Mouse (Mus musculus): ENCODE measurements around the gene Grid2ip. TPM values are rescaled to one million over a fixed set of nuclear protein-coding genes. Genes with fewer than 3 reads are reported as not detected.
A peak's percentile ranks its signal among the peaks of the same experiment; 100 is the strongest.
"Not testable (repeated sequence)": the region's sequence is repeated elsewhere in the genome, so short reads cannot be mapped to it uniquely, and the experiment has no call there.

Gene Grid2ip
- polyA plus RNA-seq, 1 experiment from 2014 or later, result 0.44 TPM

GRCm38 (mm10) chr5:143369611-143370255, 12.6 kb downstream of the Grid2ip start:
- Histone ChIP-seq H3K4me2 (peak overlapping the region; percentile 55), H3K9me3 (no peaks in the 10 kb centered on the region), H3K4me3 (peak overlapping the region; percentile 35), H3K4me1 (peaks cover 12% of the 10 kb centered on the region), H3K36me3 (replicated peaks) (no peaks in the 10 kb centered on the region), H3K27me3 (replicated peaks) (peaks cover 79% of the 10 kb centered on the region), H3K9ac (peak overlapping the region; percentile 33), H3K27ac (no peak overlapping the region)
- WGBS, result 1% methylated on average over 35 of the region's 36 CpGs
- ATAC-seq (replicated peaks), result no peak

- 26% methylated on average over 17 of the region's 17 CpGs for WGBS
- H3K9me3 ChIP-seq, result no peaks in the 10 kb centered on the region
- no peak overlapping the region for H3K27ac ChIP-seq
- H3K4me2 ChIP-seq, result peak overlapping the region; percentile 55
- H3K27me3 ChIP-seq (replicated peaks), result peaks cover 86% of the 10 kb centered on the region
- ATAC-seq (replicated peaks), result no peak
- peak overlapping the region; percentile 35 for H3K4me3 ChIP-seq
- peaks cover 12% of the 10 kb centered on the region for H3K4me1 ChIP-seq
- no peaks in the 10 kb centered on the region for H3K36me3 ChIP-seq (replicated peaks)
- no peak overlapping the region; the same call in 1 of the 2 replicates for H3K9ac ChIP-seq
Measured at GRCm38 (mm10) chr5:143370416-143371145, 13.4 kb downstream of the Grid2ip start.

DNA sequence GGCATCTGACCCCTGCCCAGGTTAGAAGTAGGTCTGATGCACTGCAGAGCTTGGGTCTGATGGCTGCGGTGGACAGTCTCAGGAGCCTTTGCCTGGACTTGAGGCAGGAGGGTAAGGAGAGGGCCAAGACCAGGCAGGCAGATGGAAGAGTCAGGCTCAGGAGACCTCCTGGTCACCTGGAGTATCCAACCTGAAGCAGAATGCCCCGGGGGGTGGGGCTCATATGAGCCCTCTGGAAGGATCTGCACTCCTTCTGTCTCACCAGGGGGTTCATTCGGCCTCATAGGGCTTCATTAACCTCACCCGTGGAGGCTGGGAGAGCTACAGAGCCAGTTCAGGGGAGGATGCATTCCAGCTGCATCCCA, 14.0 kb downstream of the Grid2ip start:
- 46% methylated on average over 4 of the region's 4 CpGs for WGBS
- no peaks in the 10 kb centered on the region for H3K36me3 ChIP-seq (replicated peaks)
- no peak for ATAC-seq (replicated peaks)
- H3K9me3 ChIP-seq, result no peaks in the 10 kb centered on the region
- no peak overlapping the region for H3K27ac ChIP-seq
- no peak overlapping the region for H3K4me3 ChIP-seq
- no peak overlapping the region for H3K9ac ChIP-seq
- peaks cover 12% of the 10 kb centered on the region for H3K4me1 ChIP-seq
- H3K4me2 ChIP-seq, result no peak overlapping the region
- peaks cover 83% of the 10 kb centered on the region for H3K27me3 ChIP-seq (replicated peaks)

DNA sequence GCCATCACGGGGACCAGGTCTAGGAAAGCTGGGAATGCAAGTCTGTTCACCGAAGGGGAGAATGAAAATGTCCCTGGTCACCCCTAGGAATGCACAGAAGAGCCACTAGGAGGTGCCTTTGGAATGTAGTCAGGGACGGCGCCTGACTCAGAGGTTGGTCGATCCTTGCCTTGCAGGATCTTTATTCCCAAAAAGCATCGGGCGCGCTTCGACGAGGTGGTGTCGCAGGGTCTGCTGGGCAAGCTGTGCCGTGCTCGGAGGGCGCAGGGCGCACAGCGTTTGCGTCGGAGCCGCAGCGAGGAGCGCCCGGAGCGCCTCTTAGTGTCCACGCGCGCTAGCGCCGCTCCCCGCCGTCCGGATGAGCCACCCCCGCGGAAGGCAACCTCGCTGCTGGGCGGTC, 15.7 kb downstream of the Grid2ip start:
- Histone ChIP-seq H3K27me3 (replicated peaks) (peaks cover 78% of the 10 kb centered on the region), H3K9ac (peak overlapping the region; percentile 16; the same call in 1 of the 2 replicates), H3K9me3 (no peaks in the 10 kb centered on the region), H3K4me3 (peak overlapping the region; percentile 35), H3K27ac (no peak overlapping the region), H3K4me2 (peak overlapping the region; percentile 54), H3K4me1 (peaks cover 12% of the 10 kb centered on the region), H3K36me3 (replicated peaks) (no peaks in the 10 kb centered on the region)
- ATAC-seq (replicated peaks), result no peak
- 2% methylated on average over 35 of the region's 35 CpGs for WGBS

DNA sequence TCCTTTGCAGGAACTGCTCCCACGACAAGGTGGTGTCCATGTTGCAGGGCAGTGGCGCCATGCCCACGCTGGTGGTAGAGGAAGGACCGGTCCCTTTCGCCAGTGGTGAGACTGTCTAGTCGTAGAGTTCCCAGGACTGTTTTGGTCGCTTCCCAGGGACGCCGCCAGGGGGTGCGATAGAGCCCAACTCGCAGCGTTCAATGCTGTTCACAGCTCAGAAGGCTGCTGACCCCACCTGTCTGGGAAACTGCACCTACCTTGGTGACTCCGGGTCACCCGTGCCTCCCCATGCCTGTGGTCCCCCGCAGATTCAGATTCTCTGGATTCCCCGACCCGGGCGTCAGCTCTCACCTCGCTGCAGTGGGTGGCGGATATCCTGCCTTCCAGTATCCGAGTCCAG, 18.1 kb downstream of the Grid2ip start:
- peaks cover 53% of the 10 kb centered on the region for H3K27me3 ChIP-seq (replicated peaks)
- WGBS, result 9% methylated on average over 21 of the region's 21 CpGs
- H3K27ac ChIP-seq, result no peak overlapping the region
- H3K4me1 ChIP-seq, result peaks cover 4% of the 10 kb centered on the region; the same call in 1 of the 2 replicates
- H3K9ac ChIP-seq, result no peak overlapping the region
- no peaks in the 10 kb centered on the region for H3K36me3 ChIP-seq (replicated peaks)
- no peak for ATAC-seq (replicated peaks)
- H3K4me2 ChIP-seq, result peak overlapping the region; percentile 43
- peak overlapping the region; percentile 27 for H3K4me3 ChIP-seq
- H3K9me3 ChIP-seq, result no peaks in the 10 kb centered on the region

DNA sequence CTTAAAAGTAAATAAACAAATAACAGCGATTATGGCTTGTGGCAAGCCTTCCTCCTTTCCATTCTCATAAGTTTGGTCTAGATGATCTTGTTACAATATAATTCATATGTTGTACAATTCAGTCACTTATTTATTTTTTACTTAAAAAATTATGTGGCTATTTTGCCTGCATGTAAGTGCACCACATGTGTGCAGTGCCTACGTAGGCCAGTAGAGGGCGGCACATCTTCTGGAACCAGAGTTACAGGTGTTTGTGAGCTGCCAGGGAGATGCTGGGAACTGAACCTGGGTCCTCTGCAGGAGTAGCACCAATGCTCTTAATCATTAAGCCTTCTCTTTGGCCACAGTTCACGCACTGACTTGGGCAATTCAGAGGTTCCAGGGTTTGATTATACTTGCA, 19.0 kb downstream of the Grid2ip start:
- WGBS, result 83% methylated on average over 4 of the region's 4 CpGs
- Histone ChIP-seq H3K4me3 (no peak overlapping the region), H3K36me3 (replicated peaks) (no peaks in the 10 kb centered on the region), H3K4me2 (no peak overlapping the region), H3K27ac (no peak overlapping the region), H3K9me3 (no peaks in the 10 kb centered on the region), H3K4me1 (peaks cover 4% of the 10 kb centered on the region; the same call in 1 of the 2 replicates), H3K9ac (no peak overlapping the region), H3K27me3 (replicated peaks) (peaks cover 44% of the 10 kb centered on the region)
- no peak for ATAC-seq (replicated peaks)

GRCm38 (mm10) chr5:143386797-143387621, 29.9 kb downstream of the Grid2ip start:
- no peak overlapping the region for H3K27ac ChIP-seq
- peak overlapping the region; percentile 59 for H3K4me2 ChIP-seq
- H3K9ac ChIP-seq, result 0 out of 2 replicates have a peak overlapping the region, but pooled peaks have one; percentile 28
- H3K27me3 ChIP-seq (replicated peaks), result peaks cover 8% of the 10 kb centered on the region
- 11% methylated on average over 39 of the region's 39 CpGs for WGBS
- H3K36me3 ChIP-seq (replicated peaks), result no peaks in the 10 kb centered on the region
- H3K4me1 ChIP-seq, result peaks cover 8% of the 10 kb centered on the region
- 0 out of 2 replicates have a peak, but pooled peaks have one; percentile 24 for ATAC-seq (replicated peaks)
- peak overlapping the region; percentile 35 for H3K4me3 ChIP-seq
- H3K9me3 ChIP-seq, result no peaks in the 10 kb centered on the region

- ATAC-seq (replicated peaks), result no peak
- Histone ChIP-seq H3K4me2 (no peak overlapping the region), H3K9me3 (no peaks in the 10 kb centered on the region), H3K27me3 (replicated peaks) (no peaks in the 10 kb centered on the region; the same call in 1 of the 2 replicates), H3K4me1 (no peaks in the 10 kb centered on the region), H3K27ac (no peak overlapping the region), H3K36me3 (replicated peaks) (no peaks in the 10 kb centered on the region), H3K4me3 (no peak overlapping the region), H3K9ac (no peak overlapping the region)
- WGBS, result 81% methylated on average over 7 of the region's 7 CpGs
Measured at GRCm38 (mm10) chr5:143394184-143394583, 37.0 kb downstream of the Grid2ip start.

DNA sequence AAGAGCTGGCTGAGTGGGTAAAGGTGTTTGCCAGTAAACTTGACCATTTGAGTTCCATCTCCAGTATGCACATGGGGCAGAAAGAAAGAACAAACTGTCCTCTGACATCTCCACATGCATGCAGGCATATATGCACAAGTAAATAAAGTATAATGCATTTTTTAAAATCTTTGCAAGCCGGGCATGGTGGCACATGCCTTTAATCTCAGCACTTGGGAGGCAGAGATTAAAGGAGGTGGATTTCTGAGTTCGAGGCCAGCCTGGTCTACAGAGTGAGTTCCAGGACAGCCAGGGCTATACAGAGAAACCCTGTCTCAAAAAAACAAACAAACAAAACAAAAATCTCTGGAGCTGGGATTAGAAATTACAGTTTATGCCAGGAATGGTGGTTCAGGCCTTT, 37.8 kb downstream of the Grid2ip start:
- not testable (repeated sequence) for H3K4me3 ChIP-seq; H3K9ac ChIP-seq; ATAC-seq (replicated peaks); H3K27me3 ChIP-seq (replicated peaks); H3K4me2 ChIP-seq; H3K9me3 ChIP-seq; H3K36me3 ChIP-seq (replicated peaks); H3K27ac ChIP-seq; H3K4me1 ChIP-seq
- WGBS, result 94% methylated on average over 2 of the region's 2 CpGs

DNA sequence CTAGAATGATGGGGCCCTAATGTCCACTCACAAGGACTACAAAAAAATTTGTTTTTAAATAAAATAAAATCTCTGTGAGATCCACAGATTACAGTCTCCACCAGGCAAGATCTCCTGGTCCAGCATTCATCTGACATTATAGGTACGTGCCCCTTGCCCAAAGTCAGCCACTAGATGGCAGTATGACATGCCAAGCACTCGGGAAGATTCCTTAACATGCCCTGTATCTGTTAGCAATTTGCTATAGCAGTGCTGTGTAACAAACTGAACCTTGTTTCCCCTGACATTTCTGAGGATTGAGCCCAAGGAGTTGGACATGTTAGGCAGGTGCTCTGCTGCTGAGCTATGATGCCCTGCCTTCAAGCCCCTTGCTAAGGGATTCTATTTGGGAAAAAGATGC, 38.5 kb downstream of the Grid2ip start:
- H3K9ac ChIP-seq, result no peak overlapping the region
- no peak for ATAC-seq (replicated peaks)
- H3K9me3 ChIP-seq, result no peaks in the 10 kb centered on the region
- no peaks in the 10 kb centered on the region for H3K4me1 ChIP-seq
- H3K4me2 ChIP-seq, result no peak overlapping the region
- no peaks in the 10 kb centered on the region for H3K27me3 ChIP-seq (replicated peaks)
- H3K4me3 ChIP-seq, result no peak overlapping the region
- WGBS, result 51% methylated on average over 2 of the region's 2 CpGs
- no peaks in the 10 kb centered on the region for H3K36me3 ChIP-seq (replicated peaks)
- no peak overlapping the region for H3K27ac ChIP-seq

- Histone ChIP-seq H3K4me1 (peaks cover 24% of the 10 kb centered on the region), H3K27me3 (replicated peaks) (no peaks in the 10 kb centered on the region), H3K9ac (no peak overlapping the region), H3K4me2 (no peak overlapping the region), H3K36me3 (replicated peaks) (no peaks in the 10 kb centered on the region), H3K9me3 (no peaks in the 10 kb centered on the region), H3K27ac (no peak overlapping the region), H3K4me3 (no peak overlapping the region)
- no peak for ATAC-seq (replicated peaks)
- 93% methylated on average over 12 of the region's 12 CpGs for WGBS
Measured at GRCm38 (mm10) chr5:143400501-143400900, 43.4 kb downstream of the Grid2ip start.

GRCm38 (mm10) chr5:143401556-143401955, 44.4 kb downstream of the Grid2ip start:
- H3K9ac ChIP-seq, result no peak overlapping the region
- H3K9me3 ChIP-seq, result no peaks in the 10 kb centered on the region
- WGBS, result 72% methylated on average over 2 of the region's 2 CpGs
- no peak overlapping the region for H3K4me2 ChIP-seq
- H3K27ac ChIP-seq, result no peak overlapping the region
- H3K4me1 ChIP-seq, result peaks cover 30% of the 10 kb centered on the region
- no peak overlapping the region for H3K4me3 ChIP-seq
- H3K36me3 ChIP-seq (replicated peaks), result peaks cover 5% of the 10 kb centered on the region; the same call in 1 of the 2 replicates
- no peaks in the 10 kb centered on the region for H3K27me3 ChIP-seq (replicated peaks)
- ATAC-seq (replicated peaks), result no peak
